Mouse (Mus musculus) embryonic facial prominence, embryonic 11.5 days (tissue): ENCODE results near the gene Irf8. TPM values are rescaled to one million over a fixed set of nuclear protein-coding genes. Genes with fewer than 3 reads are reported as not detected.

Source experiments
- ATAC-seq: fragments of 200-750 bp; cut with Nextera tagmentation; replicated peaks from 2 replicates; pipeline ENCODE4 v1.8.0; 2017; ENCODE audit warnings: low read depth; ENCODE audit not compliant: insufficient number of reproducible peaks, low FRiP score, low TSS enrichment
- DNase-seq: peaks from one replicate; pipeline ENCODE4 v3.0.0-alpha.2; 2015; ENCODE audit warnings: low spot score
- H3K27ac ChIP-seq: fragments of 300-500 bp; sonication (generic); replicated peaks from 2 replicates; pipeline ENCODE4 v1.5.1; 2014; ENCODE audit warnings: mild to moderate bottlenecking, low read depth, low read length, control low read depth
- H3K27me3 ChIP-seq: fragments of 300-500 bp; sonication (generic); 2 replicates; pipeline ENCODE4 v1.6.1; 2014; ENCODE audit warnings: mild to moderate bottlenecking, low read length, moderate library complexity, mixed read lengths; ENCODE audit not compliant: control insufficient read depth, insufficient read depth
- H3K36me3 ChIP-seq: fragments of 300-500 bp; sonication (generic); replicated peaks from 2 replicates; pipeline ENCODE4 v1.6.1; 2014; ENCODE audit warnings: low read depth, mild to moderate bottlenecking, low read length, moderate library complexity, mixed read lengths; ENCODE audit not compliant: control insufficient read depth, insufficient read depth
- H3K4me1 ChIP-seq: fragments of 300-500 bp; sonication (generic); 2 replicates; pipeline ENCODE4 v1.6.1; 2014; ENCODE audit warnings: low read length, mixed read lengths; ENCODE audit not compliant: control insufficient read depth, insufficient read depth
- H3K4me2 ChIP-seq: fragments of 300-500 bp; sonication (generic); 2 replicates; pipeline ENCODE4 v1.6.1; 2014; ENCODE audit warnings: low read depth, mild to moderate bottlenecking, control low read depth, low read length, moderate library complexity
- H3K4me3 ChIP-seq: fragments of 300-500 bp; sonication (generic); 2 replicates; pipeline ENCODE4 v1.5.1; 2014; ENCODE audit warnings: low read depth, low read length, control low read depth
- H3K9ac ChIP-seq: fragments of 300-500 bp; sonication (generic); replicated peaks from 2 replicates; pipeline ENCODE4 v1.6.1; 2014; ENCODE audit warnings: mild to moderate bottlenecking, control low read depth, low read length
- H3K9me3 ChIP-seq: fragments of 300-500 bp; sonication (generic); replicated peaks from 2 replicates; pipeline ENCODE4 v1.6.1; 2016; ENCODE audit warnings: mild to moderate bottlenecking, low read length, inconsistent platforms, mixed read lengths; ENCODE audit not compliant: control insufficient read depth
- WGBS: fragments of 180-500 bp; shearing (Covaris S2); extraction: QIAGEN DNeasy Blood & Tissue Kit; methylation state at CpG from one replicate; pipeline ENCODE4 v1.1.7; 2014; 5-methylcytosine and 5-hydroxymethylcytosine counted together
- polyA plus RNA-seq: library from polyadenylated mRNA; unstranded; fragments of >200 nt; fragmentation: Nextera tagmentation; extraction: Ambion mirVana; gene quantifications from 2 replicates; pipeline ENCODE4 v1.2.1, GENCODE M21; 2014

The Irf8 gene
- 2.3 and 3.4 TPM in 2 replicates for polyA plus RNA-seq

DNA sequence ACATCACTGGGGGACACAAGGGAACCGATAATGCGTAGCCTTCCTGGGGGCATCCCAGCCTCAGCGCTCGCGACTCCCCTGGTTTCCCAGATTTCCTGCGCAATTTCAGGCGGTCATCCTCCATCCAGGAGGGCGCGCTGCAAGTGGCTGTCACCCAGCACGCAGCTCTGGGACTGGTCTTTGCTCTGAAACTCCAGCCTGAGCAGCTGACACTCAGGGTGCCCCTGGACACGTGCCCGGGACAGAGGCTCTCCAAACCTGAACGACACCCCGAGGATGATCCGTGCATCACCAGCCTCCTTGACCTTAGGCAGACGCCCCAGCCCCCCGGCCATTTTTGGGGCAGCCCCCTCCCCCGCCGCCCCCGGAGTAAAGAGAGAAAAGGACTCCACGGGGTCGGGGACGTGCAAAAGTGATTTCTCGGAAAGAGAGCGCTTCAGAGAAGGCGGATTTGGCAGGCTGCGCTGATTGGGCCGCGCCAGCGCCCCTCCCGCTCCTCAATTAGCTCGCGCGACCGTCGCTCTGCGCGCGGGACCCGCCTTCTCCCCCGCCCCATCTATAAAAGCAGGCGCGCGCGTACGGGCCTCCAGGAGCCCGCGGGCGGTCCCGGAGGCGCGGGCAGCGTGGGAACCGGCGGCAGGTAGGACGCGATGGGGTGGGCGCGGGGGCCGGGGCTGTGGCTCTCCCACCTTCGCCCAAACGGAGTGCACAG, at the start of gene Irf8:
Irf8 (plus strand) TSS at position 589 of the 712 bp plus-strand sequence.
- Histone ChIP-seq H3K4me1 (no peaks in the 10 kb centered on the region), H3K9me3 (no peaks in the 10 kb centered on the region), H3K4me3 (peak within 1 kb of the TSS; percentile 44), H3K36me3 (no peaks in the 10 kb centered on the region), H3K4me2 (peak within 1 kb of the TSS; percentile 93), H3K27me3 (peaks cover 11% of the 10 kb centered on the region), H3K9ac (peak within 1 kb of the TSS; percentile 54), H3K27ac (no peak within 1 kb of the TSS)
- under 1% methylated on average over 57 of the region's 62 CpGs for WGBS
- peak; percentile 91 for DNase-seq
- peak; percentile 80 for ATAC-seq

DNA sequence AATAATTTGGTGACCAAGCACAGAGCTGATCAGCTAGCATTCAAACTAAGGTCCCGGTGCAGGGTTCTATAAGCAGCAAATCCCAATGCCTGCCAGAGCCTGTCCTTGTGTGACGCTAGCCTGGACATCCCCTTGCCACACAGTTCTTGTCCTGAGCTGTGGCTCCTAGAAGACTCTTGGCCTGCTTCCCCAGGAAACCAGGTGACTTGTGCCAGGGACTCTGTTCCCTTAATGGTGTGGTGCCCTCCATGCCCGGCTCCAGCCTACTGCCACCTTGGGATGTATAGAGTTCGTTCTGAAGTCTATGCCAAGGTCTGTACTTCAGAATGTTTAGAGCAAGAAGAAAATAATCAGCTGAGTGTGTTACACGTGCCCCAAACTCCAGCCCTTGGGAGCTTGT, 49.6 kb upstream of the Irf8 start:
- H3K9me3 ChIP-seq = no peaks in the 10 kb centered on the region
- DNase-seq (no peak), ATAC-seq (no peak)
- H3K4me3 ChIP-seq = no peak overlapping the region
- no peaks in the 10 kb centered on the region for H3K27me3 ChIP-seq
- H3K36me3 ChIP-seq = no peaks in the 10 kb centered on the region
- peaks cover 2% of the 10 kb centered on the region; the same call in 1 of the 2 replicates for H3K4me1 ChIP-seq
- WGBS = 83% methylated on average over 5 of the region's 5 CpGs
- no peak overlapping the region for H3K9ac ChIP-seq
- H3K27ac ChIP-seq = no peak overlapping the region
- no peak overlapping the region for H3K4me2 ChIP-seq

DNA sequence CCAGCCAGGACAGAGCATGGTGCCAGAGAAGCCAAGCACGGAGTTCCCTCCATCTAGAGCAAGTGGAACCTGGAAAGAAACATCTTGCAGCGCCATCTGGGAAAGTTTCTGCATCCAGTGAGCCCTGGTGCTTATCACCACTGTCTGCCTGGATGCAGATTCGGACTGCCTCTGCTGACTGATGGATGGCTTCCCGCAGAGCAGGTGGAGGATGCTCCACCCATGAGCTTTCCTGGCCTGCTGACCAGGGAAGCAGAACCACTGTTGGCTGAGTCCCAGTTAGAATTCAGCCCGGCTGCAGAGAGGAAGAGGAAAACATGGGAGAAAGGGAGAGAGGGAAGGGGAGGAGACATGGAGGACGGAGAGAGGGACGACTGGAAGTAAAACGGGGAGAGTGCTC, 48.4 kb upstream of the Irf8 start:
- WGBS = 78% methylated on average over 8 of the region's 8 CpGs
- DNase-seq (no peak), ATAC-seq (no peak)
- H3K4me3 ChIP-seq = no peak overlapping the region
- H3K27ac ChIP-seq = no peak overlapping the region
- no peaks in the 10 kb centered on the region for H3K36me3 ChIP-seq
- H3K9me3 ChIP-seq = no peaks in the 10 kb centered on the region
- H3K4me2 ChIP-seq = no peak overlapping the region
- H3K27me3 ChIP-seq = no peaks in the 10 kb centered on the region
- peaks cover 2% of the 10 kb centered on the region; the same call in 1 of the 2 replicates for H3K4me1 ChIP-seq
- no peak overlapping the region for H3K9ac ChIP-seq

DNA sequence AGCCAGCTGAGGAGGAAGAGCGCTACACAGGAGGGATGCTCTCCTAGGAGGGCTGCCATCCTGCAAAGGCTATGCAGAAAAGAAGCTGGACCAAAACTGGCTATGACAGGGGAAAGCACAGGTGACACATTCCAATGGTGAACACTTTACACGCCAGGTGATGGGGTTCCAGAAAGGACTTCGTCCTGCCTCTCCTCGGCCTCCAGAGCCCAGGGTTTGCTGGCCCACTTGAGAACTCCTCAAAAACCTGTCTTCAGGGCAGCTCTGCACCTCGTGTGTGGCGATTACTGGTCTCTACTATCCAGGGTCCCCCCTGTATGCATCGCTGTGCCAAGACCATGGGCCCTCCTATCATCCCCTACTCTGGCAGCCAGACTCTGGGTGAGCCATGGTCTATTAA, 47.6 kb upstream of the Irf8 start:
- H3K4me1 ChIP-seq = peaks cover 2% of the 10 kb centered on the region; the same call in 1 of the 2 replicates
- H3K9me3 ChIP-seq = no peaks in the 10 kb centered on the region
- H3K9ac ChIP-seq = no peak overlapping the region
- 89% methylated on average over 7 of the region's 7 CpGs for WGBS
- no peak overlapping the region for H3K27ac ChIP-seq
- DNase-seq (no peak), ATAC-seq (no peak)
- H3K4me2 ChIP-seq = no peak overlapping the region
- H3K4me3 ChIP-seq = no peak overlapping the region
- no peaks in the 10 kb centered on the region for H3K27me3 ChIP-seq
- no peaks in the 10 kb centered on the region for H3K36me3 ChIP-seq

DNA sequence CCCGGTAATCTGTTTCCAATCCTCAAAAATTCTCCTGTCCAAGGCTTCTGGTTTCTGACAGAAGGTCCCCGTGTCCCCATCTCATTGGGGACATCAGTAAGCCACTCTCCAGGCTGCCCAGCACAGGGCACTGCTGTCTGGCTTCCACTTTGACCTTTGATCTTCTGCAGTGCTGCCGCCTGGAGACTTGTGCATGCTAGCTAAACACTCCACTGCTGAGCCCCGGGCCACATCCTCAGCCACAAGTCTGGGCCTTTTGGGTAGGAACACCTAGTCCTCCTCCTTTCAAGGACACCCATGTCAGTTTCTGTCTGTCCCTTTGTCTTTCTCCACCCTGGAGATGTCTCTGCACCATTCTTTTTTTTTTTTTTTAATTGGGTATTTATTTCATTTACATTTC, 43.2 kb upstream of the Irf8 start:
- H3K9ac ChIP-seq = no peak overlapping the region
- DNase-seq (no peak), ATAC-seq (no peak)
- 55% methylated on average over 4 of the region's 4 CpGs for WGBS
- no peaks in the 10 kb centered on the region for H3K36me3 ChIP-seq
- no peak overlapping the region for H3K27ac ChIP-seq
- no peak overlapping the region for H3K4me2 ChIP-seq
- H3K9me3 ChIP-seq = no peaks in the 10 kb centered on the region
- no peak overlapping the region for H3K4me3 ChIP-seq
- no peaks in the 10 kb centered on the region; the same call in 1 of the 2 replicates for H3K4me1 ChIP-seq
- H3K27me3 ChIP-seq = no peaks in the 10 kb centered on the region

DNA sequence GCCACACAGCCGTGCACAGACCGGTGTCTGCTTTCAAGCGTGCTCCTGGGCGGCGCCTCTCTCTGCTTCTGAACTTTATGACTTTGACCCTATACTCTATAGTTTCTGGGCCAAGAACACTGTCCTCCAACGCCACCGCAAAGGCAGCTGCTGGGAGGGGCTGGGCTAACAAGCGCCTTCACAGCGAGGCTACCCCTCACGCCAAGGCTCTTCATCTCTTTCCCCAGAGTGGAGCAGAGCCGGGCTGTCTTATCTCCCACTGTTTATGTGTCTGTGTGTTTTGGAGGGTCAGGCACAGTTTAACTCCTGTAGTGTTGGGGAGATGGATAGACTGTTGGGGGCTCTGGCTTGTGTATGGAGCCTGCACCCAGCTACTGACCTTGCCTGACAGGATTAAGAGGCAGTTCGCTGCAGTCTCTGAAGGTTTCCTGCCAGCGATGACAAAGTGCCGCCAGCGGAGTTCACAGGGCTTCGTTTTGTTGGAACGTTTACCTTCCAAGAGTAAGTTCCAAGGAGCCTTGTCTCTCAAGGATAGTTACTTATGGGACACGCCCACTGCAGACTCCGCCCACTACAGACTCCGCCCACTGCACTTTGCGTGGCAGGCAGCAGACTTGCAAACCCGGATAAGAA, 42.2 kb upstream of the Irf8 start:
- ATAC-seq = no peak
- Histone ChIP-seq H3K4me3 (no peak overlapping the region), H3K4me2 (no peak overlapping the region), H3K9me3 (no peaks in the 10 kb centered on the region), H3K27ac (no peak overlapping the region), H3K4me1 (no peaks in the 10 kb centered on the region; the same call in 1 of the 2 replicates), H3K9ac (no peak overlapping the region), H3K27me3 (no peaks in the 10 kb centered on the region), H3K36me3 (no peaks in the 10 kb centered on the region)
- peak; percentile 31 for DNase-seq
- 55% methylated on average over 22 of the region's 22 CpGs for WGBS

DNA sequence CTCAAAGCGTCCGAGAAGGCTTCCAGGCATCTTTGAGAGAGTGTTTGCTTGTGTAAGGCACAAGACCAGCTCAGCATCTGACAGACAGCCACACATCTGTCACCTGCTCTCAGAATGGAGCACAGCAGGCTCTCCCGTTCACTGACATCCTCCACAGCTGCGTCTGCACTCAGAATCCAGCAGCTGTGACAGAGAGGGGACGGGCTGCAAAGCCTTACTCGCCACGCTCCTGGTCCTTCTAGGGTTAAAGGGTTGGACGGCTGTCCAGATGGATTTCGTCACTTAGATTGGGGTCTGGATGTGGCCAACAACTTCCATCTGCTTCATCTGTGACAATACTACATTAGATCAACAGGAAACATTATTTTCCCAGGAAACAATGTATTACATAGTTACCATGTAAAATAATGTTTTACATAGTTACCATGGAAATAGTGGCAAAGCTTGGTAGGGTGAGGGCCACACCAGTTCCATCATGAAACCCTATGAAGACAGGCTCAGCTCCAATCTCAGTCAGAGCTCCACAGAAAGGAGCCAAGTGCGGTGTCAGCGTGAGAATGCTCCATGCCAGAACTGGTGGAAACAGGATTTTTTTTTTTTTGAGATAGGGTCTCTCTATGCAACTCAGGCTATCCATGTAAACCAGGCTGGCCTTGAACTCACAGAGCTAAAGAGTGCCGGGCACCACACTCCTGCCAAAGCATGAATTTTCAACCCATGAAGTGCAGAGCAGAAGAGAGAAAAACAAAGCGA, 39.6 kb upstream of the Irf8 start:
- H3K9me3 ChIP-seq = no peaks in the 10 kb centered on the region
- no peaks in the 10 kb centered on the region for H3K27me3 ChIP-seq
- H3K9ac ChIP-seq = no peak overlapping the region
- H3K4me3 ChIP-seq = no peak overlapping the region
- no peak overlapping the region for H3K27ac ChIP-seq
- ATAC-seq (no peak), DNase-seq (no peak)
- H3K4me1 ChIP-seq = no peaks in the 10 kb centered on the region; the same call in 1 of the 2 replicates
- H3K36me3 ChIP-seq = no peaks in the 10 kb centered on the region
- H3K4me2 ChIP-seq = no peak overlapping the region
- WGBS = 55% methylated on average over 13 of the region's 13 CpGs
